Mouse (Mus musculus) stomach, postnatal 0 days (tissue): ENCODE measurements around the gene Gcn1l1.

Experiments
- CTCF ChIP-seq: IDR thresholded peaks from 2 replicates; pipeline ENCODE4 v1.5.1; 2016; ENCODE audit warnings: antibody characterized with exemption, low read depth, mild to moderate bottlenecking, moderate library complexity
- EP300 ChIP-seq: optimal IDR thresholded peaks from 2 replicates; pipeline ENCODE3; 2016; ENCODE audit warnings: antibody characterized with exemption

DNA sequence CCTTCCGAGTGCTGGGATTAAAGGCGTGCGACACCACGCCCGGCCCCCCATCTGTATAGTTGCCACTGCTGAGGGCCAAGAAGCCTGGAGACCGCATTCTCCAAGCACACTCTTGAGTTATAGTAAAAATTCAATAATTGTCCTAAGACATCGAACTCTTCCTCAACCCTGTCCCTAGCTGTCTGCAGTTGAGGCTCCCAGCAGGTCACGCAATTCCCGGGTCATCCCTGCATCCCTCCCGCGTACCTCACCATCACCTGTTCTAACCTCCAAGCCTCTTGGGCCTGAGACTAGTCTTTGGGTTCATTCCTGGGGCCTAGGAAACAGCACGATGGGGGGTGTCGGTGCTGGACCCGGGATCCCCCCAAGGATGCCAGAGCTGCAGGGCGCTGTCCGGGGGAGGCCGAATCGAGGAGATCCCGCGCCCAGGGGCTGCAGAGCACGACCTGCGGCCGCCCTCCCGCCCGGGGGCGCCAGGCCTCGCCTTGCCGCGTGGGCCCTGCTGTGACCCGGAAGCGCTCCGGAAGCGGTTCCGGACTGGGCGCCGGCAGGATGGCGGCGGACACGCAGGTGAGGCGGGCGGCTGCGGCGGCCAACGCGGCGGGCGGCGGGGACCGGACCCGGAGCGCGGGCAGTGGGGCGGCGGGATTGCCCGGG lies at the start of gene Gcn1l1:
- TF ChIP-seq CTCF (peak; percentile 64), EP300 (no peak)
